Mouse (Mus musculus): ENCODE results near the gene Pi16. TPM values are rescaled to one million over a fixed set of nuclear protein-coding genes. Genes with fewer than 3 reads are reported as not detected.

Pi16 gene
- polyA plus RNA-seq, 1 experiment from 2014 or later, result 1.2 TPM

- WGBS, result 94% methylated on average over 7 of the region's 7 CpGs
- Histone ChIP-seq H3K27me3 (replicated peaks; ENCODE audit: control insufficient read depth, insufficient read depth, low read length) (no peaks in the 10 kb centered on the region), H3K9me3 (replicated peaks; ENCODE audit: control insufficient read depth, low read length) (no peaks in the 10 kb centered on the region), H3K36me3 (ENCODE audit: control insufficient read depth, insufficient read depth, low read length) (peaks cover 54% of the 10 kb centered on the region), H3K4me3 (ENCODE audit: low read depth, low read length) (no peak overlapping the region), H3K4me1 (ENCODE audit: control insufficient read depth, insufficient read depth, low read length) (no peaks in the 10 kb centered on the region), H3K4me2 (ENCODE audit: low read length) (no peak overlapping the region), H3K9ac (ENCODE audit: low read length) (no peak overlapping the region), H3K27ac (ENCODE audit: low read depth, low read length) (no peak overlapping the region)
- no peak for DNase-seq (ENCODE audit: low spot score)
- ATAC-seq, result no peak
These were observed 16.6 kb upstream of the Pi16 start for GRCm38 (mm10) chr17:29300926-29301325.

GRCm38 (mm10) chr17:29301421-29301820, 16.1 kb upstream of the Pi16 start:
- WGBS, result 93% methylated on average over 6 of the region's 6 CpGs
- Histone ChIP-seq H3K4me3 (ENCODE audit: low read depth, low read length) (no peak overlapping the region), H3K9ac (ENCODE audit: low read length) (no peak overlapping the region), H3K4me2 (ENCODE audit: low read length) (no peak overlapping the region), H3K36me3 (ENCODE audit: control insufficient read depth, insufficient read depth, low read length) (peaks cover 51% of the 10 kb centered on the region), H3K27ac (ENCODE audit: low read depth, low read length) (no peak overlapping the region), H3K4me1 (ENCODE audit: control insufficient read depth, insufficient read depth, low read length) (no peaks in the 10 kb centered on the region), H3K9me3 (replicated peaks; ENCODE audit: control insufficient read depth, low read length) (no peaks in the 10 kb centered on the region), H3K27me3 (replicated peaks; ENCODE audit: control insufficient read depth, insufficient read depth, low read length) (no peaks in the 10 kb centered on the region)
- ATAC-seq (no peak), DNase-seq (ENCODE audit: low spot score) (no peak)

- no peaks in the 10 kb centered on the region for H3K9me3 ChIP-seq (replicated peaks; ENCODE audit: control insufficient read depth, low read length)
- no peak overlapping the region for H3K4me3 ChIP-seq (ENCODE audit: low read depth, low read length)
- no peak overlapping the region for H3K9ac ChIP-seq (ENCODE audit: low read length)
- ATAC-seq (no peak), DNase-seq (ENCODE audit: low spot score) (no peak)
- H3K27me3 ChIP-seq (replicated peaks; ENCODE audit: control insufficient read depth, insufficient read depth, low read length), result no peaks in the 10 kb centered on the region
- no peak overlapping the region for H3K27ac ChIP-seq (ENCODE audit: low read depth, low read length)
- H3K4me1 ChIP-seq (ENCODE audit: control insufficient read depth, insufficient read depth, low read length), result no peaks in the 10 kb centered on the region
- peaks cover 44% of the 10 kb centered on the region for H3K36me3 ChIP-seq (ENCODE audit: control insufficient read depth, insufficient read depth, low read length)
- 83% methylated on average over 5 of the region's 5 CpGs for WGBS
- no peak overlapping the region for H3K4me2 ChIP-seq (ENCODE audit: low read length)
These were observed 15.3 kb upstream of the Pi16 start for GRCm38 (mm10) chr17:29302149-29302548.

GRCm38 (mm10) chr17:29303087-29303486, 14.4 kb upstream of the Pi16 start:
- H3K9ac ChIP-seq (ENCODE audit: low read length), result no peak overlapping the region
- ATAC-seq (no peak), DNase-seq (ENCODE audit: low spot score) (no peak)
- H3K4me3 ChIP-seq (ENCODE audit: low read depth, low read length), result no peak overlapping the region
- H3K27ac ChIP-seq (ENCODE audit: low read depth, low read length), result no peak overlapping the region
- no peaks in the 10 kb centered on the region for H3K9me3 ChIP-seq (replicated peaks; ENCODE audit: control insufficient read depth, low read length)
- peaks cover 35% of the 10 kb centered on the region for H3K36me3 ChIP-seq (ENCODE audit: control insufficient read depth, insufficient read depth, low read length)
- no peaks in the 10 kb centered on the region for H3K4me1 ChIP-seq (ENCODE audit: control insufficient read depth, insufficient read depth, low read length)
- 52% methylated on average over 3 of the region's 3 CpGs for WGBS
- H3K4me2 ChIP-seq (ENCODE audit: low read length), result no peak overlapping the region
- no peaks in the 10 kb centered on the region for H3K27me3 ChIP-seq (replicated peaks; ENCODE audit: control insufficient read depth, insufficient read depth, low read length)

- Histone ChIP-seq H3K9me3 (replicated peaks; ENCODE audit: control insufficient read depth, low read length) (no peaks in the 10 kb centered on the region), H3K4me2 (ENCODE audit: low read length) (no peak overlapping the region), H3K27ac (ENCODE audit: low read depth, low read length) (no peak overlapping the region), H3K9ac (ENCODE audit: low read length) (no peak overlapping the region), H3K27me3 (replicated peaks; ENCODE audit: control insufficient read depth, insufficient read depth, low read length) (no peaks in the 10 kb centered on the region), H3K4me1 (ENCODE audit: control insufficient read depth, insufficient read depth, low read length) (no peaks in the 10 kb centered on the region), H3K36me3 (ENCODE audit: control insufficient read depth, insufficient read depth, low read length) (peaks cover 28% of the 10 kb centered on the region), H3K4me3 (ENCODE audit: low read depth, low read length) (no peak overlapping the region)
- no peak for ATAC-seq
- 81% methylated on average over 3 of the region's 3 CpGs for WGBS
- no peak for DNase-seq (ENCODE audit: low spot score)
These were observed 13.6 kb upstream of the Pi16 start for GRCm38 (mm10) chr17:29303856-29304255.

- no peak for DNase-seq (ENCODE audit: low spot score)
- Histone ChIP-seq H3K27ac (ENCODE audit: low read depth, low read length) (no peak overlapping the region), H3K27me3 (replicated peaks; ENCODE audit: control insufficient read depth, insufficient read depth, low read length) (no peaks in the 10 kb centered on the region), H3K4me2 (ENCODE audit: low read length) (no peak overlapping the region), H3K36me3 (ENCODE audit: control insufficient read depth, insufficient read depth, low read length) (peaks cover 22% of the 10 kb centered on the region), H3K9me3 (replicated peaks; ENCODE audit: control insufficient read depth, low read length) (no peaks in the 10 kb centered on the region), H3K9ac (ENCODE audit: low read length) (no peak overlapping the region), H3K4me3 (ENCODE audit: low read depth, low read length) (no peak overlapping the region), H3K4me1 (ENCODE audit: control insufficient read depth, insufficient read depth, low read length) (no peaks in the 10 kb centered on the region)
- no peak for ATAC-seq
- 75% methylated on average over 13 of the region's 13 CpGs for WGBS
These were observed 13.0 kb upstream of the Pi16 start for GRCm38 (mm10) chr17:29304376-29305057.

GRCm38 (mm10) chr17:29305058-29305806, 12.2 kb upstream of the Pi16 start:
- Histone ChIP-seq H3K9ac (ENCODE audit: low read length) (no peak overlapping the region), H3K36me3 (ENCODE audit: control insufficient read depth, insufficient read depth, low read length) (peaks cover 15% of the 10 kb centered on the region), H3K4me3 (ENCODE audit: low read depth, low read length) (no peak overlapping the region), H3K27ac (ENCODE audit: low read depth, low read length) (no peak overlapping the region), H3K4me1 (ENCODE audit: control insufficient read depth, insufficient read depth, low read length) (no peaks in the 10 kb centered on the region), H3K27me3 (replicated peaks; ENCODE audit: control insufficient read depth, insufficient read depth, low read length) (no peaks in the 10 kb centered on the region), H3K4me2 (ENCODE audit: low read length) (no peak overlapping the region), H3K9me3 (replicated peaks; ENCODE audit: control insufficient read depth, low read length) (no peaks in the 10 kb centered on the region)
- DNase-seq (ENCODE audit: low spot score) (no peak), ATAC-seq (no peak)
- WGBS, result 32% methylated on average over 15 of the region's 15 CpGs

GRCm38 (mm10) chr17:29305871-29306270, 11.6 kb upstream of the Pi16 start:
- no peaks in the 10 kb centered on the region for H3K27me3 ChIP-seq (replicated peaks; ENCODE audit: control insufficient read depth, insufficient read depth, low read length)
- no peak overlapping the region for H3K4me3 ChIP-seq (ENCODE audit: low read depth, low read length)
- H3K9ac ChIP-seq (ENCODE audit: low read length), result no peak overlapping the region
- H3K9me3 ChIP-seq (replicated peaks; ENCODE audit: control insufficient read depth, low read length), result no peaks in the 10 kb centered on the region
- no peak overlapping the region for H3K4me2 ChIP-seq (ENCODE audit: low read length)
- no peak for DNase-seq (ENCODE audit: low spot score)
- no peaks in the 10 kb centered on the region for H3K4me1 ChIP-seq (ENCODE audit: control insufficient read depth, insufficient read depth, low read length)
- no peak overlapping the region for H3K27ac ChIP-seq (ENCODE audit: low read depth, low read length)
- peaks cover 11% of the 10 kb centered on the region for H3K36me3 ChIP-seq (ENCODE audit: control insufficient read depth, insufficient read depth, low read length)
- no peak for ATAC-seq
- WGBS, result 58% methylated on average over 7 of the region's 7 CpGs

- Histone ChIP-seq H3K4me2 (ENCODE audit: low read length) (no peak overlapping the region), H3K36me3 (ENCODE audit: control insufficient read depth, insufficient read depth, low read length) (no peaks in the 10 kb centered on the region), H3K4me1 (ENCODE audit: control insufficient read depth, insufficient read depth, low read length) (no peaks in the 10 kb centered on the region), H3K9ac (ENCODE audit: low read length) (no peak overlapping the region), H3K9me3 (replicated peaks; ENCODE audit: control insufficient read depth, low read length) (no peaks in the 10 kb centered on the region), H3K4me3 (ENCODE audit: low read depth, low read length) (no peak overlapping the region), H3K27ac (ENCODE audit: low read depth, low read length) (no peak overlapping the region), H3K27me3 (replicated peaks; ENCODE audit: control insufficient read depth, insufficient read depth, low read length) (no peaks in the 10 kb centered on the region)
- DNase-seq (ENCODE audit: low spot score), result no peak
- ATAC-seq, result no peak
- 84% methylated on average over 21 of the region's 21 CpGs for WGBS
These were observed 7.3 kb upstream of the Pi16 start for GRCm38 (mm10) chr17:29310056-29310623.
